Mouse (Mus musculus) cerebellum, adult 18-20 months (tissue): Measurements from ENCODE around the gene Rbm28.
"Not testable (repeated sequence)": the region's sequence is repeated elsewhere in the genome, so short reads cannot be mapped to it uniquely, and the experiment has no call there.

Experiments used
- DNase-seq, 2 experiments: peaks; one replicate each; pipeline ENCODE4 v3.0.0; 2021

Gene Rbm28

DNA sequence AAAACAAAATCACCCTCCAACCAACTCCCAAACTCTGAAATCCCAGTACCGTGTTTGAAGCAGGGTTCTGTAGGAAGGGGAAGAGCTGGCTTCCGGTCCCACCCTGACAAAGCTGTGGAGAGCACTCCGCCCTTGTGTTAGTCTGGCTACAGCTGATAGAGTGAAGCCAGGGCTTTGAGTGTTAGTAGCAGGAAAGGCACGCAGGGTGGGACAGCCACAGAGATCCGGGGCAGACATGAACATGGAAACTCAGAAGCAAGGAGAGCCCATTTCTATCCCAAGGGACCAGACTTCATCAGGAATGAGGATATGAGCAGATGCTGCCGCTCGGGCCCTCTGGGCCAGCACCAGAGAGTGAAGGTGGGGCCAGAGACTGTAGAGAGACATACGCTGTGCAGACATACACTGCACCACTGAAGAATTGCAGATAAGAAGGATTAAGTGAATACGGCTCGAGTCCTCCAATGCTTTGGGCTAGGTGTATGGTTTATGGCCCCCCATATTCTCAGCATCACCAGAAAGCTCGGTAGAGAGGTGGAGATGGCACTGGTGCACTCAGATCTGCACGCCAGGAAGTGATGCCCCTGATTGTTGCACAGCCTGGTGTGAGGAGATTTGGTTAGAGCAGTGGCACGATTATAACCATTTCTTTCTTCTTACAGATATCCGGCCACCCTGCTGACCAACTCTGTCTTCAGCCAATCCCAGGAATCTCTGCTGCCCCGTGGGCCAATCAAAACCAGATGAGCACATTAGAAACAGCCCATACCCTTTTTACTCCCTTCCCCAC is 29.4 kb upstream of the Rbm28 start:
- DNase-seq, result no peak

DNA sequence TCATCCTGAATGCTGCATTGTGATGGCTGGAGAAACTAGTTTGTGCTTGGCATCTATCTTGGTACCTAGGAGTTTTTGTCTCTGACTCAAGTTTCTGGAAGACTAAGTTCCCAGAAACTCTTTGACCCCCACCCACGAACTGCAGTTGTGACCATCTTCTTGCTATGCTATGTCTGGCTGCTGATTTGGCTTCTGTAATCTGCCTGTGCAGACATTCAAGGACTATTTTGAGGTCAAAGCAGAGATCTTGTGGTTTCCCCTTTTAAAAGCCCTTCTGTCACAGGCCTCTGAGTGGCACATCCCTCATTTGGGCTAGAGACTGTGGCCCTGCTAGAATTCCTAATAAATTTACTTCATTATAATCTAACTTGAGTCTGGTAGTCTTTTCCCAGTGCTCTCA is 23.1 kb upstream of the Rbm28 start:
- DNase-seq, result no peak

DNA sequence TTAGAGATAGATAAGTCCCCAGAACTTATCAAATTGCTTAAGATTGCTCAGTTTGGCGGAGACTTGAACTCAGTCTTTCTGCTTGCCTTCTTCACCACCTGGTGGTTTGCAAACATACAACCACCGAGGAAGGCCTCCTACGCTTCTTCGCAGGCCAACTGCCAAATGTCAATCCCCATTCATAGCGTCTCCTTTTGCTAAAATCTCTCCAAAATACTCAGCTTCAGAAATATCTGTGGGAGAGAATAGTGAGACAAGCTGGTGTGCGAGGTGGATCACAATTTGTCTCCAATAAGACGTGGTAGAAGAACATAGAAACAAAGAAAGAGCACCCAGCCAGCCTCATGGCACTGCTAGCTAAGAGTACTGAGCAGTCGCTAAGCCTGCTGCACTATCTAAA is 15.0 kb upstream of the Rbm28 start:
- no peak for DNase-seq

DNA sequence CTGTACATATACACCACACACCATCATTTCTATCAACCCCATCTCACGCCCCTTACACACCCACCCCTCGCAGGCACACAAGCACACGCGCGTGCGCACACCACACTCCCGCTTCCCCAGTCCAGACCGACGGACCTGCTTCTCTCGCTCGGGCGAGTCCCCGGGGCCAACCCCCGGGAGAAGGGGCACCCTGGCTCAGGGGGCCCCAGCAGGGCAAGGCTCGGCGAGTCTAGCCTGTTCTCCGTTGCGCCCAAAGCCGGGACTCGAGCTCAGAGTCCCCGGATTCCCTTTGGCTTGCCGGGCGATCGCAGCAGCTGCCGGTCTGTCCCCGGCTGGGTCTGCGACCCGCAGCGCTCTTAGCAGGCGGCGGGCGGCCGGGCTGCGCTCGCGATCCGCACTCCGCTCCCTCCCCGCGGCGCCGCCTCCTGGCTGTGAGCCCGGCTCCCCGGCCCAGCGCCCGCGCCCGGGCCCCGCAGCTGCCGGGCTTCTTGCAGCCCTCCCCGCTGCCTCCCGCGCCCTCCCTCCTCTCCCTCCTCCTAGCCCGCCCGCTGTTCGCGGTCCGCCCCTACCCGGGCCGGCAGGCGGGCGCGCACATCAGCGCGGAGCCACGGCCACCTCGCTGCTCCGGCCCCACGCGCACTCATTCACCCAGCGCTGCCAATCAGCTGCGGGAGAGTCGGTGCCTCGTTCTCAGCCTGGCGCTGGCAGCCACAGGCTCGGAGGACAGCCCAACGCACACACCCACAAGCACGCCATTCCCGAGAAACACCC is 14.3 kb upstream of the Rbm28 start, which contains the start of gene Prrt4:
Gene Prrt4 (minus strand): TSS at position 697 of the 771 bp plus-strand sequence.
- DNase-seq, result peak; percentile 62 to 71

DNA sequence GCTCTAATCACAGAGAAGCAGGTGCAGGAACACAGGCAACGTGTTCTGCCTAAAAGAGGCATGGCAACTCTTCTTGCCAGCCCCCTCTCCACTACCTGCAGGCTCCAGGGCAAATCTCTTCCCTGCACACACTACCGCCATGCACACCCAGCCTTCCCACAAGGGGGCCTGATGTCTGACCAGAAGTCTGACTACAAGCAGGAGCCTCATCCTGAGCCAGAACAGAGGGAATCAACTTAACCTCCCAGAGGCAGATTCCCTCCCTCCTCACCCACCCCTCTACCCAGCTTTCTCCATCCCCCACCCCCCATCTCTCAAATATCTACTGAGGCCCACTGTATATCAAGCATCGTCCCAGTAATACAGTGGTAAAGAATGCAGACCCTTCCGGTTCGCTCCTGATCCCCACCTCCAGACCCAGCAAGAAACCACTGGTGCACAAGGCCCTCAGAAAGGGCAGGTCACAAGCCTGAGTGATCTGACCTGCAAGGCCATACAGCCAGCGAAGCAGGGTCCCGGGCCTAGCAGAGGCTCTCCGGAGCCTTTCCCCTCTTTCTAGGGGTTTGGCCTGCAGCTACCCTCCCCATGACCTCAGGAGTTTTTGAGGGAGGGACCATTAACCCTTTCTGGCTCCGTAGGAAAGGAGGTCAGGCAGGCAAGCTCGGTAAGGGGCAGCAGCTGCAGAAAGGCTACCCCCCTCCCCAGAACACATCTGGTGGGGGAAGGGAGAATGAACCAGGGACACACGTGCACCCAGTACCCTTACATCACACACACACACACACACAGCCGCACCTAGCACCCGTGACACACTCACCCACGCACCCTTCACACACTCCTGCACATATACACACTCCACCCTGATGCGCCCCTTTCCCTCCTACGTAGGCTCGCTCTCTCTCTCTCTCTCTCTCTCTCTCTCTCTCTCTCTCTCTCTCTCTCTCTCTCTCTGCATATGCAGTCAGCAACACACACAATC is 13.4 kb upstream of the Rbm28 start:
- DNase-seq, result no peak

DNA sequence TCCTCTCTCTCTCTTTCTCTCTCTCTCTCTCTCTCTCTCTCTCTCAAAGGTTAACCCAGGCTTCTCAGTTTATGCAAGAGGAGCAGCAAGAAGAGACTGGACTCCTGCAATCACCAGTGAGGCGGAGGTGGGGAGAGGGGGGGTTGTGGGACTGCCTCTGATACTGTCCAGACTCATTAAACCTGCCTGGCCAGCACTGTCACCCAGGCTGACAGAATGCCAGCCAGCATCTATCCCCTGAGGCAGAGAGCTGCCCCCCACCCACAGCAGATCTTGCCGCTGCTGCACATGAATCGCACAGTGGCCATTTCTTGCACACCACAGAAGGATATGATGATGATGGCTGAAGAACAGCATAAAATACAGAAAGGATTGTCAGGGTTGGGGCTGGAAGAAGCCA is 10.3 kb upstream of the Rbm28 start:
- DNase-seq, result no peak

DNA sequence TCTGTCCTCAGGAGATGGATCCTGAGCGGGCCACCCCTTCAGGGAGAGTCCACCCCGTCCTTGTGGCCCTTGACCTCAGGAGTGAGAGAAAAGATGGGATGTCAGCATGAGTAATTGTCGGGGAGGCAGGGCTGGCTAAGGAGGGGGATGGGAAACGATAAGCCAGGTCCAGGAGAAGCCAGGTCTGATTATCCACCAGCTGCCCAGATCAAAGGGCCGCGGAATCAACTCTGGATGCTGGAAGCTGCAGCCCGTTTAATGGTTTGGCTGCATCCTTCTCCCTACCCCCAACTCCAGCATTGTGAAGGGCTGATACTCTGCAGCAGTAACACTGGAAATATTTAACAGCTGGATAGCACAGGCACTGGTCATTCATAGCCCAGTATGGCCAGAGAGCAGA is 9.6 kb upstream of the Rbm28 start:
- DNase-seq, result no peak

DNA sequence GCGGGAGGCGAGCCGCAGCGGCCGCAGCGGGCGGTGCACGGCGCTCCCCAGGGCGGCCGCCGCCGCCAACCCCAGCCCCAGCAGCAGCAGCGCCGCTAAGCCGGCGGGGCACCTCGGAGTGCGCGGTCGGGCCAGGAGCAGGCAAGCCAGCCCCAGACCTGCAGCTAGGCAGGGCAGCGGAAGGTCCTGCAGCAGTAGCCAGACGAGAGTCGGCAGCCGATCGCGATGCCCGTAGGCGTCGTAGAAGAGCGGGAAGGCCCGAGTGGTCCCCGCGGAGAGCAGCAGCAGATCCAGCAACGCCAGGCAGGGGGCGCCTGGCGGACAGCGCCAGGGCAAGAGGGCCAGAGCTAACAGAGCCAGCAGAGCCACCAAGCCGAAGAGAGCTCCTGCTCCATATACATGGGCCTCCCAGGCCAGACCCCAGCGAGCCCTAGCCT is 6.2 kb upstream of the Rbm28 start:
- DNase-seq, result peak; percentile 72 to 80

DNA sequence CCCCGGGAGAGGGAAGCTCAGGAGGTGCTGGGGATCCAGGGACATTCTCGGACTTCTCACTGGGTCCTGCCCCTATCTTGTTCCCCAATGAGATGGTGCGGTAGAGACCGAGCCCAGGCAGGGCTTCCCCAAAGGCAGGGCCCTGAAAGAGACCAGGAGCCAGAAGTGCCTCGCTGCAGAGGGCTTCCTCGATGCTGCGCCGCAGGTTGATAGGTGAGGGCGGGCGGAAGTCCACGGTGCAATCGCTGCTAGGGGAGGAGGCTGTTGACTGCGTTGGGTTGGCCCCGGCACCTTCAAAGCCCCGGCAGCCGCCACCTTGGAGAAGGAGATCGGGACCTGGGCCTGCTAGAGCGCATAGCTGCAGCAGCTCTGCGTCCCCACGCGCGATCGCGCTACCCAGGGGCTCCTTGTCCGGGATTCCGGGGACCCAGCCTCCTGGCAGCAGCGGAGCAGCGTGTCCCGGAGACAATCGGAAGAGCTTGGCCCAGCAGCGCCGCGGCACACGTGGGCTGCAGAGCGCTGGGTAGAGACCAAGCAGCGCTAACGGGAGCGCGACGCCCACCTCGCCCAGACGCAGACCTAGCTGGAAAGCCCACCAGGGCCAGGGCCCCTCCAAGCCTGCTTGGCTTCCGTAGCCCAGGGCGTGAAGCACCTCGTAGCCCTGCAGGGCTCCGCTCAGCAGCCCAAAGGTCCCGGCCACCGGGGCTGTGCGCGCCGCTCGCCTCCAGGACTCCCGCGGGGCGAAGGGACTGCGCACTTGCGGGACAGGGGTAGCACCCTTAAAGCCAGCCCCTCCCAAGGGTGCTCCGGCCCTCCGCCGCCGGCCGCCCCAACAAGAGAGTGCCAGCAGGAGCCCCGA is 5.5 kb upstream of the Rbm28 start:
- peak; percentile 50 to 60 for DNase-seq

DNA sequence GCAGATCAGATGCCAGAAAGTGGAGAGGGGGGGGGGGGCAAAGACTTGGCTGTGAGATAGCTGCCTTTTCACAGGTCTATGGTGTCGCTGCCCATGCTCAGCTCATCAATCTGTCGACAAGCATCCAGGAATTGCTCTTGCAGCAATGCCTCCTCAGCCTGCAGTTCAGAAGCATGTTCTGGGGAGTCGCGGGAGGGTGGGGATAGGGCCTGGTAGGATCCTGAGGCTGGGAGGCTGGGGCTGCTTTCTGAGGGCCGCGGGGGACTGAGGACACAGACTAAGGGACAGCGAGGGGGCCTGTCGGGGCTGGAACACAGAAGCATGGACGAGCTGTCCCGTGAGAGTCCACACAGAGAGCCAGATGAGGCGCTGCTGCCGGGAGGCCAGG is 4.9 kb upstream of the Rbm28 start:
- DNase-seq, result no peak

DNA sequence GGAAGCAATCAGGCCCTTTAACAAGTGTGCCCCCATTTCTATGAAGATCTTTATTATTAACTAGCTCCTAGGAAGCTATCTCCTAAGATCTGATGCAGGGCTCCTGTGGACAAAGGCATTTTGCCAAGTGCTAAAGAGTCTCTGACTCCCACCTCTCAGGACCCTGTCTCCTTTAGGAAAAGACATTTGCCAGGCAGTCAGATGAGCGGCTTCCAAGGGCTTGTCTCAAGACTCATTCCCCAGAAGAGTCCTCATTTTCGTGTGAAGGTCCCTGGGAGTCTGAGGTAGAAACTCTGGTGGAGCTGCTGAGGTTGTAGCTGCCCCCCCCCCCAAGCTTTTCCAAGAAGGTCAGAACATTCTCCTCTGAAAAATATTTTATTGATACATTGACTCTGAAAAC is 4.1 kb upstream of the Rbm28 start:
- no peak for DNase-seq

DNA sequence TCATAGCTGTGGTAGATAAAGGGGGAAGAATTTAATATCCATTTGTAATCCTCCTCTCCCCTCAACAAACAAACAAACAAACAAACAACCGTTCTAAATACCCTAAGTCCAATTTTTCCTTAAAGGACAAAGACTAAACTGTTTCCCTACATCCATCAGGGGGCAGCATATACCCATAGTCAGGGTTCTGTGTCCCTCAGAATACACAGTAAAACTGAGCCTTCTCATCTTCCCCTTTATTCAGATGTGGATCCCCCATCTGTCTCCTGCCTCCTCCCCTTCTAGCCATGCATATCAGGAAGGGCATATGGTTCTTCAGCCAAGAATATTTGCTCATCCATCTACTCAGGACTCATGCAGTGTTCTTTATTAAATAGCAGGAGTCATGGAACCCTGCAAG is 1.4 kb upstream of the Rbm28 start:
- DNase-seq, result peak; percentile 52 to 67

DNA sequence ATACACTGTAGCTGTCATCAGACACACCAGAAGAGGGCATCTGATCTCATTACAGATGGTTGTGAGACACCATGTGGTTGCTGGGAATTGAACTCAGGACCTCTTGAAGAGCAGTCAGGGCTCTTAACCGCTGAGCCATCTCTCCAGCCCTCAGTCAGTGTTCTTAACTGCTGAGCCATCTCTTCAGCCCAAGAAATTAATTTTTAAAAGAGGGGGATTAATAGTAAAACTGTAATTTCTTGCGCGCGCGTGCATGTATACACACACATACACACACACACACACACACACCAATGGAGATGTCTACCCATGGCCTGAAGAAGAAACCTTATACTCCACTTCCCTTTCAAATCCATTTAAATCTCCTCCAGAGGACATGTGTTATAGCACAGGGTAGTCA is 3.5 kb downstream of the Rbm28 start:
- not testable (repeated sequence) for DNase-seq

DNA sequence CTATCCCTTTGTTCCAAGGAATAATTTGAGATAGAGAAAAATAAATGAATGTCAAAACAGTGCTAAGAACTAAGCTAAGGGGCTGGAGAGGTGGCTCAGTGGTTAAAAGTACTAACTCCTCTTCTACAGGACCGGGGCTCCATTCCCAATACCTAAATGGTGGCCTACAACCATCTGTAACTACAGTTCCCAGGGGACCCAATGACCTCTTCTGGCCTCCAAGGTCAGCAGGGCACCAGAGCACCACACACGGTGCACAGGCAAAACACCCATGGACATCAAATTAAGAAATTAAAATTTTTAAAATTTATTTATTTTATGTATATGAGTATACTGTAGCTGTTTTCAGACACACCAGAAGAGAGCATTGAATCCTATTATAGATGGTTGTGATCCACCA is 4.0 kb downstream of the Rbm28 start:
- DNase-seq, result no peak

DNA sequence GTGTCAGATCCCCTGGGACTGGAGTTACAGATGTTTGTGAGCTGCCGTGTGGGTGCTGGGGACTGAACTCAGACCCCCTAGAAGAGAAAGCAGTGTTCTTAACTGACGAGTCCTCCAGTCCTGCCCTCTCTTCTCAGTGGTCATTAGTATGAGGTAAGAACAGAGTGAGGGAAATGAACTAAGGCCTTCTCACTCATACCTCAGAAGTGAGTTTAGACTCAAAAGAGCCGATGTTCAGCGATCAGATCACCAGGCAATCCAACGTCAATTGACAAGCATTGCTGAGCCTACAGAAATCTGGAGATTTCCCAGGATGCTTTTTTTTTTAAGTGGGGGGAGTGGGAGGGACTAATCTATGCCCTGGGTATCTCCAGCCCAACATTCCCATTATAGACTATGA is 8.5 kb downstream of the Rbm28 start:
- DNase-seq, result no peak

DNA sequence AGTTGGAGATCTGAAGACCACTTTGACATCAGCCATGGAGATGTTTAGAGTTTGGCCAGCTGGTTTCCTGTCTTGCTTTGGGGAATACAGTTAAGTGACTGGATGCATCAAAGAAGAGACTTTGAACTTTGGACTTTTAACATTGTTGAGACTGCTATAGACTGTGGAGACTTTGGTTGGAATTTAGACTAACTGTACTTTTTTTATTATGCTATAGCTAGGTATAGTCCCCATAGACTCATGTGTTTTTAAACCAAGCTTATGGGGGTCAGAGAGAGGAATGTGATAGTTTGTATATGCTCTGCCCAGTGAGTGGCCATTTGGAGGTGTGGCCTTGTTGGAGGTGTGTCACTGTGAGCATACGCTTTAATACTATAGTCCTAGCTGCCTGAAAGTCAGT is 14.8 kb downstream of the Rbm28 start:
- no peak for DNase-seq

DNA sequence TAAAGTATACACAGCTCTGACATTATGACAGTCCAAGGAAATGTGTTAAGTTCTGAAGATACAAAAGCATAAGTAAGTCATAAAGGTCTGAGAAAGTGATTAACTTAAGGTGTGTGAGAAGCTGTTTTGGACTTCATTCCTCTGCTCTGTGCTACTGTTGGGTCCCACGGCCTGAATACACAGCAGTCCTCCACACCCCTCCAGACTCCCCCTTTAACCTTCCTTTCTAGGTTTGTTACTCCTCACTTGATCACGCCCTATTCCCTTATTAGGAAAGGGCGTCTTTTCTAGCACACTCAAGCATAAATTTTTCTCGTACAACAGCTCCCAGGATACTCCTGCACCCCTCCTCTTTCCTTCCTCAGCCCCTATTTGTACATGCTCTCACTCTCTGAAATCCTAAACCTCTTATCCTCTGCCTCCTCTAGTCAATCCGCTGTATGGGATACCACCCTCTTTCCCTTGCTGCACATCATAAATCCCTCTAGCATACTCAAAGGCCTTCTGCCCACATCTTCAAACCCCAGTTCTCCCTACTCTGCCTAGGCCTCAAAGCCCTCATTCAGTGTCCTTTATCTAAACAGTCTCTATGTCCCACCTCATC is 17.3 kb downstream of the Rbm28 start:
- DNase-seq, result no peak

DNA sequence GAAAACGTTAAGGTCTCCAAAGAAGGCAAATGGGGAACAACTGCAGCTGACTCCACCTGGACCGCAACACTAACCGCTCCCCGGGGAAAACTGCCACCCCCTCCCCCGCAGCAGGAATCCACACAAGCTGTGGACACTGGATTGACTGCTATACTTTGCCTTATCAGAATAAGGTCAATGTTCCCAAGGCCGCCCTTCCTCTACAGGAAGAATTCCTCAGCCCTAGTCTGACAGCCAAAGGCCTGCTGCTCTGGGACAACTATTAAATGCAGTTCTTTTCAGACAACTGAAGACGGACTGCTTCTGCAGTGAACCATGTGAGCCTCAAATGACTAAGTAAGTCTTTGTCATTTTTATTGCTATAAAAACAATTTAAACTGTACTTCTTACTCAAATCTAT is 18.2 kb downstream of the Rbm28 start:
- no peak for DNase-seq

DNA sequence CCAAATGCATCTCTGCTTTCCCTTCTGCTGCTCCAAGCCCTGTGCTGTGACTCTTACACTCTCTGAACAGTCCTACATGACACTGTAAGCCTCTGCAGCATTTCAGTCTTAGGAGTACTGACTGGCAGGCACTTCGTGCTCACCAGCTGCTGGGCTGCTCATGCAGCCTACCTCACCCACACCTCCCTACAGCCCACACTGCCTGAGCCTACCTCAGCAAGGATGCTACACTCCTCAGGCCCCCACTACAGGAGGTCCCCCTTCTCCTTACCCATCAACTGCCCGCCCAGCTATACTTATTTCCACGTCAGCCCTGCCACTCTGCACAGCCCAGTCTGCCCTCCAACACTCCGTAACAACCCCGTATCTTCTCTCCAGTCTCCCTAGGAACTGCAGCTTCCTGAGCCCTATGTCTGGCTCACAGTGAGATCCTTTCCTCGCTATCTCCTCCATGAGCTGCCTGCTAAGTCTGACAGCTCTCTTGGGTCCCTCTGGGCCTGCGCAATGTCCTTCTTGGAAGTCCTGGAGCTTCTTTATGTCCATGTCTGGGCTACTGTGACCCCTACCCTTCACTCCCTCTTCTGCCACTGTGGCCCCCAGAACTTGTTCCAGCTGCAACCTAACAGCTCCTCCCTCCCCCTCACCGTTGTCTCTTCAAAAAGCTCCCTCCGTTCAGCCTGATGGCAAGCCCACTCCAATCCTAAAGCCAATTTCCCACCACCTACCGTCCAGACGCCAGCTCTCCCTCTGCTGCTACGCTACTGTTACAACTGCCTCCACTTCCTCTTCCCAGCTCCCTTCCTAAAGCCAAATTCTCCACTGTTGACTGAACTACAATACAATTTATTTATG is 19.1 kb downstream of the Rbm28 start:
- DNase-seq, result no peak

DNA sequence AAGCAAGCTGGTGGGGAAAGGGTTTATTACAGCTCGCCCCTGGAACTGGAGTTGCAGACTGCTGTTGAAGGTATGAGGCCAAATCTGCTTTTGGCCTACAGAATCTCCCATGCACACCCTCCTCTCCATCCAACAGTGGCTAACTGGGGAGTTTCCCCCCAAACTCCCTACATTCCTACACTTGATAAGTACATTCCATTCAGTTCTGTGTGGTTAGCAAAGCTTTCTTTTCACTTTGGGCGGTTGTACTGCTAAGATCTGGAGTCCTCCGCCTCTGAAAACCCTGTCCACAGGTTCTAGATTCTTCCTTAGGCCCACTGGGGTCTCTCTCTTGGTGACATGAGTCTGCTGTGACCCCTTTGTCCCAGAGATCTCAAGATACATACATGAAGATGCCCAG is 19.8 kb downstream of the Rbm28 start:
- no peak for DNase-seq

DNA sequence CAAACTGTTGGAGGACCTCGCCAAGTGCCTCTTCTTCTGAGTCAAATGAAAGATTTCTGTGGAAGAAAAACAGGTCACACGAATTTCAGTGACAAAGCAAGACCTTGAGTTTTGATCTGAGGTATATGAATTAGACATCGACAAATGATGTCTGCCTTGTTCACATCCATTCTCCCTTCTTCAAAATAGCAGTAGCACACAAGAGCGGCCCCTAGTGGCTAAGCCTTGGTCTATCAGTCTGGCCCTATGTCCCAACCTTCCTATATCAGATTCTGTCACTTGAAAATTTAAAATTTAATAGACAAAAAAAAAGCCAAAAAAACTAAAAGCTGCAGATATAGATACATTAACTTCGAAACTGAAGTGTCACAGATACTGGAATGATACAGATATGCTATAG is 21.2 kb downstream of the Rbm28 start:
- peak; percentile 75 for DNase-seq
